Mouse (Mus musculus) frontal cortex, adult 2 months (tissue): Measurements from ENCODE around the gene Cish. TPM values are rescaled to one million over a fixed set of nuclear protein-coding genes. Genes with fewer than 3 reads are reported as not detected.
"Not testable (repeated sequence)": the region's sequence is repeated elsewhere in the genome, so short reads cannot be mapped to it uniquely, and the experiment has no call there.

Experiments used
- DNase-seq, 2 experiments: peaks; one replicate each; pipeline ENCODE4 v3.0.0; 2022; ENCODE audit warnings: low spot score in 1 of 2; ENCODE audit errors: extremely low spot score in 1 of 2
- polyA plus RNA-seq: library from polyadenylated mRNA; depleted of rRNA; stranded (reverse); fragments of >200 nt; gene quantifications from 2 replicates; pipeline ENCODE4 v1.2.3, GENCODE M21; 2012

Cish gene
- polyA plus RNA-seq, 1 experiment, result 5.3 TPM

- DNase-seq, result no peak
Measured at GRCm38 (mm10) chr9:107297658-107298057, 1.8 kb downstream of the Cish start.

GRCm38 (mm10) chr9:107298059-107298780 lies 2.4 kb downstream of the Cish start:
- DNase-seq, result no peak

- no peak for DNase-seq
Measured at GRCm38 (mm10) chr9:107298876-107299275, 3.0 kb downstream of the Cish start.

- no peak for DNase-seq
Measured at GRCm38 (mm10) chr9:107299783-107300182, 4.0 kb downstream of the Cish start.

GRCm38 (mm10) chr9:107300224-107300973 lies 4.6 kb downstream of the Cish start:
- DNase-seq, result no peak

DNA sequence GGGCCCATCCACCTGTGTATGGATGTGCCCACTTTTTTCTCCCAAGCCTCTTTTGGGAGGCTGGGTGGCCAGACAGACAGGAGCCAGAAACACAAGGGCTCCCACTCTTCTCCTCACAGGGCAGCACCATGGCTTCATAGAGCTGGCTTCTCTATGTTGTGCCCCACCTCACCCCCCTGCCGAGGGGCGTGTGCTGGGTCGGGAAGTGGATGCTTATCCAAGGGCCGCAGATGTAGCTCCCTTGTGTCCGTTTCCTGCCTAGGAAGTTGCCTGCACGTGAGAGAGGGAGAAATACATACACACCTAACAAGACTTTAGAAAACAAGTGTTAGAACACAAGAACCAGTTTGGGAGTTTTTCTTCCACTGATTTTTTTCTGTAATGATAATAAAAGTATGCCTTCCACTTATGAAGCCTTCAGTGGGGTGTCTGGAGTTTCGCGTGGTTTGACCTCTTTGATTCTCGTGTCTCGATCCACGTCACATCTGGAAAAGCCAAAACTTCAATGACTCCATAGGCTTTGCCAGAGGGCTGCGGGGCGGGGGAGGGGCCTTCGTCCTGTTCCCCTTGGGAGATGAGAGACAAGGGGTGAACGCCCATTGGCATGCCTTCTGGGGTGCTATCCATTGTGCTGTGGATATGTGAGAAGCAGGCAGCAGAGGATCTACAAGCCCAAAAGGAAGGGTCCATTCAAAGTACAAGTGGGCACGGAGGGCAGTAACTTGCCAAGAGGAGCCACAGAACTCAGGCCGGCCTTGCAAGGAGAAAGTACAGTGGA lies 5.9 kb downstream of the Cish start:
- no peak for DNase-seq

DNA sequence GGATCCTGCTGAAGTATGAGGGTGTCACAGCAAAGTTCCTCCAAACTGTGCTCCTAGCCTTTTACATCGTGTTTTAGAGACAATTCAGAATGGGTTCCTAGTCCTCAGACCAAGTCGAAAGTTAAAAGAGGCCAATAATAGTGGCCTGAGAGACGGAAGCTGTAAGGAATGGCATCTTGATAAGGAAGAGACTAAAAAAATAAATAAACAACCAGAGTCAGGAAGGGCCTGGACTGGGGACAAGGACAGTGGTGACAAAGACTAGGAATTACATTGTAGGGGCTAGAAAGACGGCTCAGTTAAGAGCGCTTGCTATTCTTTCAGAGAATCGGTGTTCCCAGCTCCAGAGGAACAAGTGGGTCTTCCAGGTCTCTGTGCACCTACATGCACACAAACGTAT lies 6.8 kb downstream of the Cish start:
- DNase-seq, result no peak

DNA sequence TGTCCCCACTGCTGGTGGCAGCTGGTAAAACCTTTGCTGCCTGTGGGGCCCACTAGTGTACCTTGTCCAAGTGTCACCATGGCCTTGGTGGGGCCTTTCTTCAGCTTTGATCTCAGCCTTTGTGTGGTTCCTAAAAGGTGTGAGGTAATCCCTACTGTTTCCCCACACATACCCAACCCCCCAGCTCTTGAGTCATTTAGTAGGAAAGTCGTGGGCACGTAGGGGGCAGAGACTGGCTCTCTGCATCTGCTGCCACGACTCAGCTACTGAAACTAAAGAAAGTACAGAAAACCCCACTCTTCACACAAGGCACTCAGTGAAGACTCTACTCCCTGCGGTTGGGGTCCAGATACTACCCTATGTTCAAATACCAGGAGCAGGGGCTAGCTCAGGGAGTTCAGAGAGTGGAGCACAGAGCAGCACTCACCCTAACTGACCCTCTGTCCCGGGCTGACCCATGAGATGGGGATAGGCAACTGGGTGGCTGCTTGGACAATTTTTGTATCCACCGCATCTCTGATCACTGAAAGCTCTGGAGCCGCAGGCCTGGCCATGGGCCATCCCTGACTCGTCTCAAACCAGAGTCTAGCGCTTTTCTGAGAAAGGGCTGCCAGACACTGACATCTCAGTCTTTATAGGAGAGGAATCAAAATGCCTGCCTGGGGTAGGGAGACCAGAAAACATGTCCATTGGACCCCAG lies 7.4 kb downstream of the Cish start:
- DNase-seq, result no peak

DNA sequence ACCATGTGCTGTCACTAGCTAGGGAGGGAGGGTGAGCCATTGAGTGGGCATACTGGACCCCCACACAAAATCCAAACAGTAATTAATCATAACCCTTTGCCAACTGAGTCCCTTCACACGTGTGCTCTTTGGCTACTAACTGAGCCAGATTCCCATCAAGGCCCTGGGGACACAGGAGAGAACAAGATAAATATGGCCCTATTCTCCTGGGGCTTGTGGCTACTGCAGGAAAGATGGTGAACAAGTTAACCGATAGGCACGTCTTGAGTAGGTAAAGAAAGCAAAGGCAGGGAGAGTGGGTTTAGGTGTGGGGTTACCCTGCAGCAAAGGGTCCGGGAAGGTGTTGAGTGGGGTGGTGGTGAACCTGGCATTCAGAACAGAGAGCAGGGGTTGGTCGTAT lies 8.1 kb downstream of the Cish start:
- no peak for DNase-seq

- DNase-seq, result no peak
Measured at GRCm38 (mm10) chr9:107304383-107304782, 8.6 kb downstream of the Cish start.

GRCm38 (mm10) chr9:107305012-107305411 lies 9.2 kb downstream of the Cish start:
- DNase-seq, result no peak

DNA sequence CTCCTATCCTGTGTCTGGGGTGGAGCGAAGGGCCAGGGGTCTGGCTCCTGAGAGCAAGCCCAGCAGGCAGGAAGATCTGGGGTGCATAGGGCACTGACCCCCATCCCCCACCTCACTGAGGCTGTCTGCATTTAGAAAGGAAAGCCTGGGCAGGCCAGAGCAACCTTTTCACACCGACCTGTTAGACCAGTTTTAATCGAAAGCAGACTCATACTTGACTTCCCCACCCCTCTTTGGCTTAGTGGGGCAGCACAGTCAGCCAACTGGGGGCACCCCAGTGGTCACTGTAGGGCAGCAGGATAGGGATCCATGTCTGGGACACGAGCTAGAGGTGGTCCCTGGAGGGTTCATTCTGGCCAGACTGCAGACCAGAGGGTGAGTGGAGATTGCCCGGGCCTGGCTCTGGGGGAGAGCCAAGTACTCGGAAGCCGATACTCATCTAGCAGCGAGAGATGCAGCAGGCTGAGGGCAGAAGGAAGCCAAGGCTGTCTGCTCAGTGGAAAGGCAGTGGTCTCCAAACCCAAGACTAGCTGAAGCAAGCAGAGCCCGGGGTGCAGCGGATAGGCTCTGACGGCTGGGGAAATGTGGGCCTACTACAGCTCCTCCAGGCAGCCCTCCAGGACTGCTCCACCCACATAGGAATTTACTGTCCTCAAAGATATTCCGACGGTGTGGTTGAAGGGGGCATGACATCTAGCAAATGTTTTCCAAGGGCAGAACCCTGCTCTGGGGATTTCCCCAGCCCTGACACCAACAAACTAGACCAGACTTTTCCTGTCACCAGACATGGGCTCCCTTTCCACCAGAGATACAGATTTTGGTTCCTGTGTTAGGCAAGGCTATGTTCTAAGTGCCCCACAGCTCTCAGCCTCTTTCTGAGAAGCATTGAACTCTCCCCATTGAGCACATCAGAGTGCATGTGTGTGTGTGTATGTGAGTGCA lies 10.0 kb downstream of the Cish start:
- no peak for DNase-seq

GRCm38 (mm10) chr9:107306673-107307072 lies 10.8 kb downstream of the Cish start:
- DNase-seq, result not testable (repeated sequence)

- DNase-seq, result no peak
Measured at GRCm38 (mm10) chr9:107307099-107307872, 11.5 kb downstream of the Cish start.

DNA sequence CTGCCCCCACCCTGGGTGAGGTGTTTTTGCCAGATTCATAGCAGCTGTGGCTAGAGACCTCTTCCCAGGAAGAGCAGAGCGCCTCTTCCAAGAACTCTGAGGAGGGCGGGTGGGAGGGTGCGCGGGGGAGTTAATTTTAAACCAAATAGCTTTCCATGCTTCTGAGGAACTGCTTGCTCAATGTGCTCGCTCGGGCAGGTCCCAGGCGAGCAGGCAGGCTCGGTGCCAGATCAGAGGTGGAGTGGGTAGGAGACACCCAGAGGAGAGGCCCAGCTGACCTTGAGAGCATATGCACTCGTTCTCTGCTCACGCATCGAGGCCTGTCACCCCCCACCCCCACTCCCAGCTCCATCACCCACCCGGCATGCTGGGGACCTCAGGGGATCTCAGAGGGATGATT lies 12.1 kb downstream of the Cish start:
- DNase-seq, result peak in 1 of 2 experiments; percentile 65

DNA sequence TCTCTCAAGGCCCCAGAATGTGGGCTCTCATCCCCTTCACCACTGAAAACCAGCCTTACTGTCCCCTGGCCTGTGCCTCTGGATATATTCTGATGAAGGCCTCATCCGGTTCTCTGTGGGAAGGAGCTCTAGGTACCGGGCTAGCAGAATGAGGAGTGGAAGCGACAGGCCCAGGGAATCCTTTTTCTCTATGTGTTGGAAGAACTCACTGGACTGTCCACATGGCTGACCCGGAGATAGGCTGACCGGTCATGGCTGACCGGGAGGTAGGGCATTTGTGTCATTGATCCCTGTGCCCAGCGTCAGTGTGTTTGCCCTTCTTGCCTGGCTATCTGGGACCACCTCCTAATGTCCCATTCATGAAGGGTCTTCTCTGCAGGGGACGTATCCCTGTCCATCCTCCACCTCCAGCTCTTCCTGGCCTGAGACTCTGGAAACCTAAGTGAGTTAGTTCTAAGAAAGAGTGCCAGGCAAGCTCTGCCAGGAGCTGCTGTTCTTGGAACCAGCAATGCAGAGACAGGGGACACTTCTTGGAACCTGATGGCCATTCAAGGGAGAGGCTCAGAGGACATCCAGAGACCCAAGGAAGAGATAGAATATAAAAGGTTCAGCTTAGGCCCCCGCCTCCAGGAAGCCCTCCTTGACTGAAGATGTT lies 12.6 kb downstream of the Cish start:
- no peak for DNase-seq

- DNase-seq, result no peak
Measured at GRCm38 (mm10) chr9:107309171-107309570, 13.3 kb downstream of the Cish start.

DNA sequence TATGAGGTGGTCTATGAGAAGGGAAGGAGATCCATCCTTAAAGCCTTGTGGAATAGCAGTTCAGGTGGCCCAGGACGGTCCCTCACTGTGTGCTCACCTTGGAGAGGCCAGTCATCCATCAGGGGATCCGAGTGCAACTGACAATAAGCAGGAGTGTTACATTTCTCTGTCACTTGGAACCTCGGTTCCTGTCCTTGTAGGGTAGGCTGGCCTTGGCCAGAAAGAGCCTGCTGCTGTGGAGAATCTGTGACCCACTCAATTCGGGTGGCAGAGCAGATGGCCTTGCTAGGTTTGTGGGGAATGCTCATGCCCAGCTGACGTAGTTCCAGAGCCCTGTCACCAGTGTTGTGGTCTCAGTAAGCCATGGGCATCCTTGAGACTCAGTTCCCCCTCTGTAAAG lies 13.8 kb downstream of the Cish start:
- DNase-seq, result no peak
